Mouse (Mus musculus) CH12.LX (cell line): Measurements from ENCODE around the gene Olfr827. TPM values are rescaled to one million over a fixed set of nuclear protein-coding genes. Genes with fewer than 3 reads are reported as not detected.

Experiments
- DNase-seq: peaks from one replicate; pipeline ENCODE4 v3.0.0-alpha.2; 2013; ENCODE audit errors: extremely low read depth
- H3K27ac ChIP-seq: 2 replicates; pipeline ENCODE4 v1.5.1; 2012; ENCODE audit warnings: low read depth, mild to moderate bottlenecking, control low read depth, moderate library complexity; ENCODE audit not compliant: insufficient read depth
- H3K27me3 ChIP-seq: replicated peaks from 2 replicates; pipeline ENCODE3; 2012; ENCODE audit warnings: inconsistent platforms
- H3K36me3 ChIP-seq, 2 experiments: replicated peaks in 1 of 2; 2 replicates each; pipeline versions ENCODE3 to v1.6.1; 2012; ENCODE audit warnings: inconsistent platforms in 1 of 2, low read length in 1 of 2, mild to moderate bottlenecking in 1 of 2, mixed read lengths in 1 of 2, moderate library complexity in 1 of 2; ENCODE audit not compliant: control insufficient read depth in 1 of 2, insufficient read depth in 1 of 2
- H3K4me1 ChIP-seq, 2 experiments: 2 replicates each; pipeline ENCODE4 v1.6.1; 2012; ENCODE audit warnings: inconsistent platforms in 1 of 2, moderate library complexity in 1 of 2; ENCODE audit not compliant: insufficient read depth in 2 of 2, control insufficient read depth in 1 of 2
- H3K4me2 ChIP-seq: 2 replicates; pipeline ENCODE4 v1.6.1; 2012; ENCODE audit warnings: low read depth, mild to moderate bottlenecking, control low read depth; ENCODE audit not compliant: poor library complexity, insufficient read depth, severe bottlenecking
- H3K4me3 ChIP-seq, 3 experiments: fragments of 150-350 bp in 1 of 3; sonication (generic) in 1 of 3; replicated peaks in 1 of 3; 2 replicates each; pipeline versions ENCODE3 to v1.5.1; 2011 to 2012; ENCODE audit warnings: low read depth in 2 of 3, low read length in 2 of 3, mild to moderate bottlenecking in 2 of 3, moderate library complexity in 2 of 3, control low read depth in 1 of 3, improper control_type of control experiment in 1 of 3, inconsistent platforms in 1 of 3, mixed read lengths in 1 of 3; ENCODE audit not compliant: poor library complexity in 1 of 3
- H3K79me2 ChIP-seq: replicated peaks from 2 replicates; pipeline ENCODE4 v1.6.1; 2012; ENCODE audit warnings: mild to moderate bottlenecking, moderate library complexity; ENCODE audit not compliant: control insufficient read depth, poor library complexity, insufficient read depth, severe bottlenecking; ENCODE audit errors: extremely low read depth
- H3K9ac ChIP-seq: 2 replicates; pipeline ENCODE4 v1.6.1; 2012; ENCODE audit warnings: low read depth, mild to moderate bottlenecking, control low read depth, moderate library complexity; ENCODE audit not compliant: insufficient read depth
- H3K9me3 ChIP-seq: replicated peaks from 2 replicates; pipeline ENCODE3; 2012; ENCODE audit warnings: low read length, inconsistent platforms, mixed read lengths
- BHLHE40 ChIP-seq: IDR thresholded peaks from 2 replicates; pipeline ENCODE4 v1.6.1; 2011; ENCODE audit warnings: mild to moderate bottlenecking, low read depth, low read length, improper control_type of control experiment
- CHD1 ChIP-seq: IDR thresholded peaks from 2 replicates; pipeline ENCODE4 v1.6.1; 2012; ENCODE audit warnings: low read depth, low read length, improper control_type of control experiment, inconsistent platforms
- CHD2 ChIP-seq: IDR thresholded peaks from 2 replicates; pipeline ENCODE4 v1.6.1; 2011; ENCODE audit warnings: low read length, improper control_type of control experiment
- CTCF ChIP-seq, 2 experiments: IDR thresholded peaks in 1 of 2; conservative IDR thresholded peaks in 1 of 2; 2 replicates each; pipeline ENCODE4 v1.5.1; 2011 to 2012; ENCODE audit warnings: low read depth in 2 of 2, low read length in 2 of 2, improper control_type of control experiment in 1 of 2, inconsistent platforms in 1 of 2, mild to moderate bottlenecking in 1 of 2, moderate library complexity in 1 of 2
- EP300 ChIP-seq: IDR thresholded peaks from 2 replicates; pipeline ENCODE4 v1.6.1; 2011; ENCODE audit warnings: low read length, improper control_type of control experiment
- HCFC1 ChIP-seq: IDR thresholded peaks from 2 replicates; pipeline ENCODE4 v1.6.1; 2012; ENCODE audit warnings: low read depth, mild to moderate bottlenecking, inconsistent platforms, low read length, improper control_type of control experiment
- IRF4 ChIP-seq: IDR thresholded peaks from 2 replicates; pipeline ENCODE4 v1.6.1; 2014; ENCODE audit warnings: low read depth, mild to moderate bottlenecking, inconsistent platforms, low read length, improper control_type of control experiment
- MAFK ChIP-seq: IDR thresholded peaks from 2 replicates; pipeline ENCODE4 v1.6.1; 2011; ENCODE audit warnings: low read length, improper control_type of control experiment; ENCODE audit not compliant: insufficient replicate concordance
- MAX ChIP-seq: IDR thresholded peaks from 2 replicates; pipeline ENCODE4 v1.6.1; 2011; ENCODE audit warnings: low read length, improper control_type of control experiment
- MEF2A ChIP-seq: IDR thresholded peaks from 2 replicates; pipeline ENCODE4 v1.6.1; 2014; ENCODE audit warnings: low read depth, mild to moderate bottlenecking, inconsistent platforms, low read length, improper control_type of control experiment, borderline replicate concordance
- NELFE ChIP-seq: IDR thresholded peaks from 2 replicates; pipeline ENCODE4 v1.6.1; 2011; ENCODE audit warnings: low read depth, low read length, improper control_type of control experiment
- NRF1 ChIP-seq: IDR thresholded peaks from 2 replicates; pipeline ENCODE4 v1.6.1; 2014; ENCODE audit warnings: low read depth, mild to moderate bottlenecking, inconsistent platforms, low read length, improper control_type of control experiment, moderate library complexity
- PAX5 ChIP-seq: IDR thresholded peaks from 2 replicates; pipeline ENCODE4 v1.6.1; 2012; ENCODE audit warnings: low read length, inconsistent platforms, mixed read lengths
- POLR2A ChIP-seq: IDR thresholded peaks from 2 replicates; pipeline ENCODE4 v1.6.1; 2011; ENCODE audit warnings: low read depth, mild to moderate bottlenecking, improper control_type of control experiment, low read length
- TBP ChIP-seq: conservative IDR thresholded peaks from 2 replicates; pipeline ENCODE4 v1.6.1; 2011; ENCODE audit warnings: low read depth, low read length, improper control_type of control experiment
- ZMIZ1 ChIP-seq: IDR thresholded peaks from 2 replicates; pipeline ENCODE4 v1.6.1; 2012; ENCODE audit warnings: low read depth, mild to moderate bottlenecking, inconsistent platforms, low read length, improper control_type of control experiment
- dilution Hi-C: fragments of 300-500 bp; cut with MboI; formaldehyde crosslinking; loops from 2 replicates; pipeline ENCODE4 v1.14.3; 2020; ENCODE audit warnings: low sequenced_read_pairs; ENCODE audit not compliant: extremely low pct_unique_long_range_greater_than_20kb, extremely low pct_ligation_motif_present
- in situ Hi-C: fragments of 300-500 bp; cut with MboI; formaldehyde crosslinking; loops from 3 replicates; pipeline ENCODE4 v1.14.3; 2019; ENCODE audit warnings: low sequenced_read_pairs, low pct_ligation_motif_present, low pct_unique_long_range_greater_than_20kb, mixed read lengths
- polyA plus RNA-seq: library from polyadenylated mRNA; unstranded; fragments of >175 nt; gene quantifications from 2 replicates; pipeline ENCODE4 v1.2.1, GENCODE M21; 2012; ENCODE audit warnings: low read depth; ENCODE audit not compliant: insufficient read length
- total RNA-seq, 2 experiments: library from RNA; depleted of rRNA; stranded (reverse); fragments of 300-350 nt in 1 of 2; fragments of >200 nt in 1 of 2; gene quantifications; 2 replicates each; pipeline ENCODE4 v1.2.3; 2012 to 2014

Olfr827 gene
- total and polyA plus RNA-seq, 3 experiments: not detected

- no peaks in the 10 kb centered on the region for H3K9me3 ChIP-seq
- dilution Hi-C loops: no loop called here
- DNase-seq: no peak
- no peak overlapping the region for H3K9ac ChIP-seq
- H3K27ac ChIP-seq: no peak overlapping the region
- H3K27me3 ChIP-seq: no peaks in the 10 kb centered on the region
- no peak for TF ChIP-seq MEF2A
- TF ChIP-seq EP300: no peak
- TF ChIP-seq NELFE: no peak
- no peak for TF ChIP-seq MAX
- no peak for TF ChIP-seq PAX5
- TF ChIP-seq NRF1: no peak
- TF ChIP-seq POLR2A: no peak
- no peak for TF ChIP-seq CHD1
- no peak for TF ChIP-seq CTCF (conservative IDR thresholded peaks at IDR 0.05 in 1 of 2, IDR thresholded peaks at IDR 0.05 in 1 of 2; ENCODE audit: low read depth in 2 of 2, low read length in 2 of 2)
- TF ChIP-seq HCFC1: no peak
- TF ChIP-seq BHLHE40: no peak
- TF ChIP-seq TBP: no peak
- no peak for TF ChIP-seq ZMIZ1
- no peak for TF ChIP-seq IRF4
- TF ChIP-seq CHD2: no peak
- TF ChIP-seq, all 38 proteins: peak for 0
- in situ Hi-C loops: no loop called here
- no peak overlapping the region for H3K4me2 ChIP-seq
- H3K4me1 ChIP-seq: no peaks in the 10 kb centered on the region
- H3K79me2 ChIP-seq: no peaks in the 10 kb centered on the region
- no peak overlapping the region for H3K4me3 ChIP-seq
- no peaks in the 10 kb centered on the region for H3K36me3 ChIP-seq
These were observed 30.1 kb upstream of the Olfr827 start for GRCm38 (mm10) chr10:130244271-130244670.

- Histone ChIP-seq H3K9me3 (no peaks in the 10 kb centered on the region), H3K79me2 (no peaks in the 10 kb centered on the region), H3K4me1 (no peaks in the 10 kb centered on the region), H3K27ac (no peak overlapping the region), H3K4me2 (no peak overlapping the region), H3K4me3 (no peak overlapping the region), H3K9ac (no peak overlapping the region), H3K36me3 (no peaks in the 10 kb centered on the region), H3K27me3 (no peaks in the 10 kb centered on the region)
- TF ChIP-seq MAFK: no peak
- no peak for DNase-seq
- dilution Hi-C loops (no loop called here), in situ Hi-C loops (no loop called here)
These were observed 24.4 kb upstream of the Olfr827 start for GRCm38 (mm10) chr10:130238318-130239209.
